8 mouse cellular contexts compared by ENCODE assay signal in genomic region chr7:101061381-101061780, GRCm38 (mm10). TPM values are rescaled to one million over a fixed set of nuclear protein-coding genes. Genes with fewer than 3 reads are reported as not detected.
DNase-seq lines count a peak whose midpoint lies in the region; ATAC-seq and TF ChIP-seq lines count a peak whose summit lies in the region.

No protein-coding gene starts in this region.

- H3K27ac ChIP-seq in forebrain, embryonic 10.5 days: no peak overlapping the region
- no peak overlapping the region for H3K27ac ChIP-seq in heart, embryonic 14.5 days (replicated peaks in 1 of 2; ENCODE audit: control insufficient read depth in 1 of 2, insufficient read depth in 1 of 2, low read depth in 2 of 2, low read length in 2 of 2)
- H3K27ac ChIP-seq in liver, embryonic 12.5 days: no peak overlapping the region
- H3K27ac ChIP-seq in stomach, embryonic 14.5 days (ENCODE audit: low read length): no peak overlapping the region

- DNase-seq in brain, adult 2 months (ENCODE audit: low read depth, low spot score): peak; percentile 92
- DNase-seq in forebrain, embryonic 10.5 days (ENCODE audit: extremely low spot score, low spot score): peak; percentile 83
- peak; percentile 94 for DNase-seq in kidney, postnatal 10 days
- peak; percentile 52 to 65 for DNase-seq in natural killer cell, adult 2 months (ENCODE audit: low spot score in 2 of 2)

- no peak overlapping the region for H3ac ChIP-seq in C2C12 (ENCODE audit: control insufficient read depth, insufficient read length, low read depth)

- 0 out of 2 replicates have a peak, but pooled peaks have one; percentile 43 for ATAC-seq in heart, embryonic 14.5 days (ENCODE audit: insufficient number of reproducible peaks, insufficient read depth, low FRiP score, low read depth)
- ATAC-seq in liver, embryonic 12.5 days: no peak
- peak; percentile 63; the same call in 1 of the 2 replicates for ATAC-seq in stomach, embryonic 14.5 days (ENCODE audit: insufficient number of reproducible peaks, insufficient read depth, low FRiP score, low read depth)

- H3K4me3 ChIP-seq in C2C12 (ENCODE audit: insufficient read depth, poor library complexity, severe bottlenecking): no peak overlapping the region
- peak overlapping the region; percentile 25 for H3K4me3 ChIP-seq in forebrain, embryonic 10.5 days
- H3K4me3 ChIP-seq in heart, embryonic 14.5 days (ENCODE audit: control insufficient read depth in 1 of 2, insufficient read depth in 1 of 2, low read depth in 1 of 2, low read length in 2 of 2): peak overlapping the region in 1 of 2 experiments; percentile 26; a peak in 2 of 4 replicates
- peak overlapping the region; percentile 22; the same call in 1 of the 2 replicates for H3K4me3 ChIP-seq in liver, embryonic 12.5 days
- H3K4me3 ChIP-seq in stomach, embryonic 14.5 days (ENCODE audit: low read depth, low read length): no peak overlapping the region

- no peaks in the 10 kb centered on the region for H3K79me3 ChIP-seq in C2C12 (ENCODE audit: low read depth)

- H3K4me2 ChIP-seq in heart, embryonic 14.5 days (ENCODE audit: low read length): peak overlapping the region; percentile 56
- peak overlapping the region; percentile 55 for H3K4me2 ChIP-seq in liver, embryonic 12.5 days
- H3K4me2 ChIP-seq in stomach, embryonic 14.5 days (replicated peaks; ENCODE audit: low read depth, low read length): peak overlapping the region; percentile 30

- H3K4me1 ChIP-seq in forebrain, embryonic 10.5 days: peaks cover 20% of the 10 kb centered on the region
- H3K4me1 ChIP-seq in heart, embryonic 14.5 days (ENCODE audit: control insufficient read depth in 2 of 2, insufficient read depth in 2 of 2, low read length in 2 of 2): peaks cover 0 to 3% of the 10 kb centered on the region in 2 experiments; a peak in 1 of 4 replicates
- H3K4me1 ChIP-seq in liver, embryonic 12.5 days: peaks cover 28% of the 10 kb centered on the region; the same call in 1 of the 2 replicates
- peaks cover 3% of the 10 kb centered on the region; the same call in 1 of the 2 replicates for H3K4me1 ChIP-seq in stomach, embryonic 14.5 days (ENCODE audit: control insufficient read depth, insufficient read depth, low read length)

- no peak overlapping the region; the same call in 1 of the 2 replicates for H3K9ac ChIP-seq in heart, embryonic 14.5 days (ENCODE audit: low read length)
- H3K9ac ChIP-seq in liver, embryonic 12.5 days: no peak overlapping the region
- H3K9ac ChIP-seq in stomach, embryonic 14.5 days (replicated peaks; ENCODE audit: low read depth, low read length): no peak overlapping the region

- H3K9me3 ChIP-seq in forebrain, embryonic 10.5 days: no peaks in the 10 kb centered on the region
- no peaks in the 10 kb centered on the region for H3K9me3 ChIP-seq in heart, embryonic 14.5 days (ENCODE audit: control insufficient read depth, low read length)
- no peaks in the 10 kb centered on the region for H3K9me3 ChIP-seq in liver, embryonic 12.5 days (replicated peaks)
- no peaks in the 10 kb centered on the region for H3K9me3 ChIP-seq in stomach, embryonic 14.5 days (ENCODE audit: control insufficient read depth, low read depth, low read length)

- H3K27me3 ChIP-seq in C2C12 (ENCODE audit: control insufficient read depth, insufficient read depth, insufficient read length): no peaks in the 10 kb centered on the region
- peaks cover 9% of the 10 kb centered on the region for H3K27me3 ChIP-seq in forebrain, embryonic 10.5 days (ENCODE audit: poor library complexity, severe bottlenecking)
- no peaks in the 10 kb centered on the region for H3K27me3 ChIP-seq in heart, embryonic 14.5 days (ENCODE audit: control insufficient read depth, insufficient read depth, low read length)
- 0 out of 2 replicates have a peak, but pooled peaks cover 4% of the 10 kb centered on the region for H3K27me3 ChIP-seq in liver, embryonic 12.5 days (replicated peaks)
- H3K27me3 ChIP-seq in stomach, embryonic 14.5 days (ENCODE audit: control insufficient read depth, insufficient read depth, low read length): no peaks in the 10 kb centered on the region

- 8% methylated on average over 17 of the region's 17 CpGs for WGBS in forebrain, embryonic 10.5 days
- WGBS in heart, embryonic 14.5 days: 4% methylated on average over 17 of the region's 17 CpGs
- WGBS in liver, embryonic 12.5 days (ENCODE audit: insufficient replicate concordance): 6% methylated on average over 17 of the region's 17 CpGs
- 9% methylated on average over 17 of the region's 17 CpGs for WGBS in stomach, embryonic 14.5 days

- TF ChIP-seq CTCF in C2C12 (IDR thresholded peaks at IDR 0.05; ENCODE audit: control insufficient read depth, insufficient read depth, insufficient read length): peak; percentile 45

- H3K79me2 ChIP-seq in C2C12 (ENCODE audit: control insufficient read depth, insufficient read depth): no peaks in the 10 kb centered on the region

- H3K36me3 ChIP-seq in C2C12 (ENCODE audit: control insufficient read depth, insufficient read depth): no peaks in the 10 kb centered on the region
- no peaks in the 10 kb centered on the region for H3K36me3 ChIP-seq in forebrain, embryonic 10.5 days (replicated peaks)
- H3K36me3 ChIP-seq in heart, embryonic 14.5 days (ENCODE audit: control insufficient read depth, insufficient read depth, low read length): no peaks in the 10 kb centered on the region
- H3K36me3 ChIP-seq in liver, embryonic 12.5 days: no peaks in the 10 kb centered on the region
- H3K36me3 ChIP-seq in stomach, embryonic 14.5 days (ENCODE audit: control insufficient read depth, insufficient read depth, low read length): no peaks in the 10 kb centered on the region

TF ChIP-seq in C2C12, 6 proteins besides CTCF, POLR2A, EP300 and RAD21:
- TF ChIP-seq FOSL1 (IDR thresholded peaks at IDR 0.05; ENCODE audit: insufficient read depth, low read length, poor library complexity, severe bottlenecking) (no peak), MAX (IDR thresholded peaks at IDR 0.05) (no peak), MYOG (IDR thresholded peaks at IDR 0.05; ENCODE audit: control insufficient read depth, extremely low read depth, insufficient read length) (no peak), CEBPB (IDR thresholded peaks at IDR 0.05; ENCODE audit: low read depth) (no peak), USF1 (IDR thresholded peaks at IDR 0.05; ENCODE audit: low read depth) (no peak), MYOD1 (IDR thresholded peaks at IDR 0.05; ENCODE audit: control insufficient read depth, insufficient read length, low read depth) (no peak)

RNA-seq across cellular contexts. Expression of gene Fchsd2, which starts 31.3 kb away (rescaled TPM):
- polyA plus RNA-seq in C2C12 (2012; fragmentation: generic; extraction: Trizol): 2.4 TPM
- polyA plus RNA-seq in forebrain, embryonic 10.5 days (2016; fragmentation: Nextera tagmentation; extraction: Ambion mirVana): 19.5 and 20.3 TPM in 2 replicates
- 18.0 and 18.6 TPM in 2 replicates for polyA plus RNA-seq in heart, embryonic 14.5 days (2014; fragmentation: Nextera tagmentation; extraction: Ambion mirVana)
- 8.0 and 8.8 TPM in 2 replicates for polyA plus RNA-seq in liver, embryonic 12.5 days (2016; fragmentation: Nextera tagmentation; extraction: Ambion mirVana)
- 33.1 and 33.7 TPM in 2 replicates for polyA plus RNA-seq in stomach, embryonic 14.5 days (2014; fragmentation: Nextera tagmentation; extraction: Ambion mirVana)

RNA-seq across cellular contexts. Expression of gene P2ry2, which starts 48.7 kb away (rescaled TPM):
- polyA plus RNA-seq in C2C12 (2012; fragmentation: generic; extraction: Trizol): 4.5 TPM
- polyA plus RNA-seq in forebrain, embryonic 10.5 days (2016; fragmentation: Nextera tagmentation; extraction: Ambion mirVana): 0.27 and 0.36 TPM in 2 replicates
- 1.8 and 2.5 TPM in 2 replicates for polyA plus RNA-seq in heart, embryonic 14.5 days (2014; fragmentation: Nextera tagmentation; extraction: Ambion mirVana)
- 1.2 TPM in 2 replicates for polyA plus RNA-seq in liver, embryonic 12.5 days (2016; fragmentation: Nextera tagmentation; extraction: Ambion mirVana)
- polyA plus RNA-seq in stomach, embryonic 14.5 days (2014; fragmentation: Nextera tagmentation; extraction: Ambion mirVana): 1.7 and 2.0 TPM in 2 replicates

Comparison
In these comparisons a context has a peak if more than half of its experiments do, and no peak if none do; other contexts are left out.
1. H3K4me3 ChIP-seq: peak in forebrain, embryonic 10.5 days (single experiment) and liver, embryonic 12.5 days (single experiment); none in C2C12 (single experiment) and stomach, embryonic 14.5 days (single experiment).
2. Peak in every context shown above with its lines, with median percentiles within 50 percentile points of each other: DNase-seq and H3K4me2 ChIP-seq.